Mouse (Mus musculus) gastrocnemius, postnatal 14 days (tissue): ENCODE measurements around the gene Nup54. TPM values are rescaled to one million over a fixed set of nuclear protein-coding genes. Genes with fewer than 3 reads are reported as not detected.

Source experiments
- DNase-seq: peaks from one replicate; pipeline ENCODE4 v3.0.0; 2021; ENCODE audit warnings: mixed read lengths
- intact Hi-C: fragments of 180-260 bp; cut with DNase I; formaldehyde crosslinking; loops from one replicate; pipeline ENCODE4 v1.15.1; 2025; ENCODE audit warnings: low total_unique reads
- long read RNA-seq, 2 experiments: library from polyadenylated mRNA; stranded (forward); transcript quantifications; one replicate each; pipeline ENCODE4 v2.0.0; 2021
- total RNA-seq, 2 experiments: library from RNA; stranded (reverse); gene quantifications; 2 replicates each; pipeline ENCODE4 v1.2.3; 2021

The Nup54 gene
- total RNA-seq, result 1 to 10 TPM; 8.9 to 9.9 TPM
- long read RNA-seq, experiment 1, transcript Nup54-201 (12 exons, 2,352 nt), result major isoform, 6 of 8 reads
- long read RNA-seq, experiment 1, partial matches to known transcripts, result 1 of 8 reads
- long read RNA-seq, experiment 1, other reads (novel, unspliced or antisense), result 1 of 8 reads
- long read RNA-seq, experiment 2, partial matches to known transcripts, result 0 of 4 reads
- long read RNA-seq, experiment 2, other reads (novel, unspliced or antisense), result 1 of 4 reads

GRCm38 (mm10) chr5:92435025-92435584 is at the start of gene Nup54:
Gene Nup54 (minus strand): TSS chr5:92435219.
- intact Hi-C loops, result no loop called here
- DNase-seq, result peak; percentile 94

DNA sequence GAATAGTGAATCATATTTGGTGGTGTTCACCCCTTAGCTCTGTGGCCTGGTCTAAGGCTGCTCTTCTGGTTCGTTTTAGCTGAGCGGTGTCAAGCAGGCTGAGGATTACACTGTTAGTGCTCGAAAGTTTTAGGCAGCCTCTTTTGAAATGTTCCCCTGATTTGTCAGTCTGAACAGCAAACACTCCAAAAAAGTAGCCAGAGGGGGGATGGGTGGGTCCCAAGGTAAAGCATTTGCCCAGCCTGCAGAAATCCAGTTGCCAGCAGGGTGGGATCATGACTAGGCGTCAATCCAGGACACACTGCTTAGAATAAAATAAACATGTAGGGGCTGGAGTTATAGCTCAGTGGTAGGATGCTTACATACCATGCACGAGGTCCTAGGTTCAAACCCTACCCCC is 37.8 kb upstream of the Nup54 start:
- no peak for DNase-seq
- intact Hi-C loops, result no loop called here

DNA sequence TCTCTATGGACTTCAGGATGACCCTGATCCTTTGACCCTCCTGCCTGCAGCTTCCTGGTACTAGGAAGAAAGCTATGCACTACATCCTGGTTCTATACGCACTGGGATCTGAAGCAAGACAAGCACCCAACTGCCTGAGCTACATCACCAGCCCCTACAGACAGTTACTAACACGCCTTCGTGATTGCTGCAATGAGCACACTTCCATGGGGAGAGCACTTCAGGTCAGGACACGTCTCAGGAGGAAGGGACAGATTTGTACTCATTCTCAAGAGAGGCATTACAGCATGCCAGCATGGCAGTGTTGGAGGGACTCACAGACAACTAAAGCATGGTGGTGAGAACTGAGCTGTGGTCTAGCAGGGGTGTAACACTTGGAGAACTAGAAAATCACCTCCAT is 36.5 kb upstream of the Nup54 start:
- no peak for DNase-seq
- intact Hi-C loops, result no loop called here

DNA sequence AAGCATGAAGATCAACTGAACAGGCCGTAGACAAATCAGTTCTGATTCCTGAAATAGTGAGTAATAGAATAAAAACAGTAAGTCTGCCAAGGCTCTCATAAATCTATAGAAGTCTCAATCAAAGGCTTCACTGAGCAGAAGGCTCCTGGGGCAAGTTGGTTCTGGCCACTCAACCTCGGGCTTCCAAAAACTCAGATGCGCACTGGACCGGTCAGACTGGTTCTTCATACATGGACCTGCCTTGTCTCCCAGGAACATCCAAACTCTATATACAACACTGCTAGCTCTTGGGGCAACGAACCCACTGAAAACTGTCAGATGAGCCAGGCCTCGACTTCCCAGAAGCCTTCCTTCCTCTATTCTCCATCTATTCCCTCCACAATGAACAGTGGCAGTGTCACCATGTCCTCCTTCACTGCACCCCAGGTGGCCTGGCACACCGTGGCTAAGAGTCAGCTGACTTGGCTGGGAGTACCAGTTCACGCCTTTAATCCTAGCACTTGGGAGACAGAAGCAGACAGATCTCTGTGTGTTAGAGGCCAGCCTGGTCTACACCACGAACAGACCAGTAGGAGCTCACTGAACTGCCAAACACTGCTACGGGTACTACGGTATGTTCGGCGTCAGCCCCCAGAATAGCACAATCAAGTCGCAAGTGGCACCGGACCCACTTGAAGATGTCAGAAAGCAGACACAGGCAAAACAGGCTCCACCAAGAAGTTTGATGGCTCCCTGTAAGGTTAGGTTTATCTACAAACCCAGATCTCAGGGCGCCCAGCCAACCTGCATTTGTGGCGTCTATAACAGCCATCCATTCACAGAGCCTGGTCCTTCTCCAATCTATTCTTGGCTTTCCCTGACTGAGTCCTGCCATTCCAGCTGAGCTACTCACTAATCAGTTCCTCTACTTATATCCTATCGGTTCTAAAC is 34.4 kb upstream of the Nup54 start:
- intact Hi-C loops, result loop anchor here (10.0 kb wide), 1 partner anchor 255 kb away; no protein-coding TSS in a partner anchor
- no peak for DNase-seq

DNA sequence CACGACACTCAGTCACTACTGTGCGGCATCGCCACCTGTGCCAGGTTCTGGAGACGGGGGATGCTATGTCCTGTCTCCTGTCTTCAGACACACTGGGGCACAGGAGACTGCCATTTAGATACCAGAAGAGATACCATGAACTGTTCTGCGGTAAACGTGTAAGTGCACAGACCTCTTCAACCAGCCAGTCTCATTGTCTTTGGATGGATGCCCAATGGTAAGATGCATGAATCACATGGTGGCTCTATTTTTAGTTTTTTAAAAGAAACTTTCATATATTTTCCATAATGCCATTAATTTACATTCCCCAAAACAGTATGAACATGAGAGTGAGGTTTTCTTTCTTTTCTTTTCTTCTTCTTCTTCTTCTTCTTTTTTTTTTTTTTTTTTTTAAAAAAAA is 33.2 kb upstream of the Nup54 start:
- intact Hi-C loops, result loop anchor here (10.0 kb wide), 1 partner anchor 257 kb away; no protein-coding TSS in a partner anchor
- DNase-seq, result no peak

DNA sequence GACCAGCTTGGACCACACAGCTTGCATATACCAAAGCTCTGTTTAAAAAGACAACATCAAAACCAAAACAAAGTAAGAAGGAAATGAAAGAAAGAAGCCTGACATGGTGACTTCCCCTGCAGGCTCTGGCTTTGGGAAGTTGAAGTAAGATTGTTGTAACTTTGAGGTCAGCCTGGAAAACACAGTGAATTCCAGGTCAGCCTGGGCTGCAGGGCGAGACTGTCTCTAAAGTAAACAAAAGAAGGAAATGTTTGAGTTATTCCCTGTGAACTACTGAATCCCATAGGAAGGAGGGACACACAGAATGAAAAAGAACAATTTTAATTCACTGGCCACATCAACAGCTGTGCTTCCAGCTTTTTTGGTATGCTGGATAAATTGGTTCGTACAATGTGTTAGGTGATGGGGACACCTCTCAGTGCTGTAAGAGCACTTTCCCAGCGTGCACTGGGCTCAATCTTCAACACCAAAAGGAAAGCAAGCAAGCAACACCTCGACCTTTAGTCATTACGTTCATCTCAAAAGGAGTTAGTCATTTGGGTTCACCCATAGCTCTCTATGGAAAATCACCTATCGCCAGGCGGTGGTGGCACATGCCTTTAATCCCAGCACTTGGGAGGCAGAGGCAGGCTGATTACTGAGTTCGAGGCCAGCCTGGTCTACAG is 32.2 kb upstream of the Nup54 start:
- intact Hi-C loops, result loop anchor here (10.0 kb wide), 1 partner anchor 258 kb away; no protein-coding TSS in a partner anchor
- DNase-seq, result no peak

- intact Hi-C loops, result loop anchor here (10.0 kb wide), 1 partner anchor 259 kb away; no protein-coding TSS in a partner anchor
- DNase-seq, result no peak
Observed at GRCm38 (mm10) chr5:92465511-92465910, 30.5 kb upstream of the Nup54 start.

DNA sequence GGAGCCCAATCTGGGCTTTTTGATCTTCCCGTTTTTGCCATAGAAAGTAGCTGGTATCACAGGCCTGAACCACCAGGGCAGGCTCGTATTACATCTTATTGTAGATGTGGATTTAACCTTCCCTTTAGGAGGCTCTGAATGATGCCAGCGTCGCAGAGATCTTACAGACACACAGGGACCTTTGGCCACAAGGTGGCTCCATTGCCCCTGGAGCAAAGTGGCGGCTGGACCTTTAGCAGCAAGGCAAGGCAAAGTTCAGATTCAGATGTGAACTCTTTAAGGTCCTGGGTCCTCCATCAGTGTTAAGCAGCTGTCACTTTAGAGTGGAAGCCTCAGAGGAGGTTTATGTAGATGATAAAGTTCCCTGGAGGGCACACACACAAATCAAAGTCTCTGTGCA is 26.3 kb upstream of the Nup54 start:
- peak; percentile 71 for DNase-seq
- intact Hi-C loops, result loop anchor here (5.0 to 10.0 kb wide), 2 partner anchors 196 to 263 kb away; no protein-coding TSS in a partner anchor

DNA sequence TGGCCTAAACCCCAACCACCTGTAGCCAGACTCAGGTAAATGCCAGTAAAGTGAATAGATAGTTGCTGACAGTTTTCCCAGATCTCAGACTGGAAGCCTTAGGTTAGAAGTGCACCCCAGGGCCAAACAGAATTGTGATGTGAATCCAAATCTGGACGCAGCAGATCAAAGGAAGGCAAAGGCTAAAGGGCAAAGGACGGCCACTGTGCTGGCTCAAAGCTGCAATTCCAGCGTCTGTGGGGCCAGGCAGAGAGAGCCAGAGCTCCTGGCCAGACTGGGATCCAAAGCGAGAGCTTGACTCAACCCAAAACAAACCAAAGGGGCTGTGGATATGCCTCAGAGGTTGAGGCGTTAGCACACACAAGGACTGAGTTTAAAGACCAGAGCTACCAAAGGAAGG is 23.7 kb upstream of the Nup54 start:
- no peak for DNase-seq
- intact Hi-C loops, result no loop called here

GRCm38 (mm10) chr5:92457410-92457809 is 22.4 kb upstream of the Nup54 start:
- intact Hi-C loops, result no loop called here
- DNase-seq, result no peak

DNA sequence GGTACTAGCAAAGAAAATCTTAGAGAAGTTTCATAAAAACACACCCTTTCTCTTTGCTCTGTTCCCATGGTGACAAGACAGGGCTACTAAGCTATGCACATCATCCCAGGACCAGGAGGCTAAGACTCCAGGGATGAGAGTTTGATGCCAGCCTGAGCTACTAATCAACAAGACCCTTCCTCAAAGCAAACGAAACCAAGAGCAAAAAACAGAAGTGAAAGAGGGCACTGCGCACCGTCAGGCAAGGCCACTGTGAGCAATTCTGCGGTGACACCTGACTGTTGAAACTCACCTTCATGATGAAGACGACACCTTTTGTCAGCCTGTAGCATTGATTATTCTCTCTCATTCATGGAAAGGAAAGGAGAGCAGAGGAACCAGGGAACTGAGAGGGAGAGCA is 17.9 kb upstream of the Nup54 start:
- intact Hi-C loops, result no loop called here
- DNase-seq, result no peak

GRCm38 (mm10) chr5:92446736-92447135 is 11.7 kb upstream of the Nup54 start:
- DNase-seq, result no peak
- intact Hi-C loops, result no loop called here

GRCm38 (mm10) chr5:92445016-92445415 is 10.0 kb upstream of the Nup54 start:
- intact Hi-C loops, result no loop called here
- DNase-seq, result no peak

DNA sequence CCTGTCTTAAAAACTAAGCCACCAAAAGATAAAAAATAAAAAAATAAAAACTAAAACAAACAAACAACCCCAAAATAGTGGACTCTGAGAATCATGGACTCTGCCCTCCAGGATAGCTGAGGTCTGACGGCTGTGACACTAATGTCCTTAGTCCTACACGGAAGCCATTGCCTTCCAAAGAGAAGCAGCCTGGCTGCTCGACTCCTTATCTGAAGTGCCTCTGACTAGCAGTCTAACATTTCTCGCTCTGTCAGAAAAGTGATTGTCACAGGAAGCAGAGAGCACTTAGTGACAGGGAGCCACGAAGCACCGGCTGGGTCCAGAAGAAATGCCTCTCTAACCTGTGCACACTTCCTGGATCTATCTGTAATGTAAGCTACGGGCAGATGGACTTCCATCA is 7.9 kb upstream of the Nup54 start:
- DNase-seq, result no peak
- intact Hi-C loops, result no loop called here

DNA sequence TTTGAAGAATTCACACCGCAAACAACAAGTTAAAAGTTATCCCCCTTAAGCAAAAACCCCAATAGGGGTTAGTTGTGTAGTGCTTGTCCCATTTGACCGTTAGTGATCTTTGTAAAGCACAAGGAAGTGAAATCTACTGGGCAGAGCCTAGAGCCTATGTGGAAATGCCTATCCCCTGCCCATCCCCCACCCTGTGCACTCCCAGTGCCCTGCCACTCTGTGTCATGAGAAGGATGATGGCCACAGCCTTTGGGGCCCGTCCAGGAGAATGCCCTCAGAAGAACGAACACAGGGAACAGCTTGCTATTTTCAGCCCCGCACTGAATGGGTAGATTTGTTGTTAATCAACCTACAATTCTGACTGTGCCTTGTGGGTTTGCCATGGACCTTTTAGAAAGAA is 6.5 kb upstream of the Nup54 start:
- peak; percentile 47 for DNase-seq
- intact Hi-C loops, result no loop called here

- intact Hi-C loops, result no loop called here
Observed at GRCm38 (mm10) chr5:92438540-92438939, 3.5 kb upstream of the Nup54 start.

DNA sequence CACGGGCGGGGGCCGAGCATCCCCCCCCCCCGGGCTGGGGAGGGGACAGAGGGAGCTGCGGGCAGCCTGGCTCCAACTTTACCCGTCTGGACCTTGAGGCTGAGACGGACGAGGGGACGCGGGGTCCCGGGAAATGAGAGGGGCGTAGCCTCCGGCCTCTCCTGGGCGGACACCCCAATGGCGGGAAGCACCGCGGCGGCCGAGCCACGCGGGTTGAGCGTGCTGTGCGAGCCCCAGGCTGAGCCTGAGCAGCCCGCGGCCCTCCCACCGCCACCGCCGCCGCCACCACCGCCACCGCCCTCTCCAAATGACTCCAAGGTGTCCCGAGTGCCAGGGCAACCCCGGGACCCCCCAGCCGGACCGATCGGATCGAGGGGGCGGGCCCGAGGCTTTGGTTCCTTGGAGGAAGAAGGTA is 441 bp downstream of the Nup54 start:
- DNase-seq, result no peak
- intact Hi-C loops, result no loop called here

More at GRCm38 (mm10) chr5:92438540-92438939, 3.5 kb upstream of the Nup54 start:
- no peak for DNase-seq

GRCm38 (mm10) chr5:92434070-92434469 is 949 bp downstream of the Nup54 start:
- intact Hi-C loops, result no loop called here
- no peak for DNase-seq

DNA sequence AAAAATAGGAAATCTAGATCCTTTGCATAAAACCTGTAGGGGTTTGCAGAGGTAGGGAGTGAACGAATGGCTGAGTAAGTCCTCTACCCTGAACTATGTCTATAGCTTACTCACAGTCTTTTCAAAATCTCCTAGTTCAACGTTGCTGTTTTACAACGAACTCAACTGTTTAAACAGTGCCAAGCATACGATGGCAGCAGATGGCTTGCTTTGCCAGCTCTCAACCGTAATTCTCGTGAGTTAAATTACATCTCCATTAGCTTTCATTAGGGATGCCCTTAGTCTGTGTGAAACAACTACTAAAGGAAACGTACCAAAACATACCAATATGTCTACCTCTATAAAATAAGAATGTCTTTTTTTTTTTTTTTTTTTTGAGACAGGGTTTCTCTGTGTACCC is 3.4 kb downstream of the Nup54 start:
- DNase-seq, result no peak
- intact Hi-C loops, result no loop called here

- no peak for DNase-seq
- intact Hi-C loops, result no loop called here
Observed at GRCm38 (mm10) chr5:92430723-92431122, 4.3 kb downstream of the Nup54 start.
